In genomic region chr5:36733405-36733804, GRCm38 (mm10) we compare ENCODE assay signal across 27 mouse cellular contexts. TPM values are rescaled to one million over a fixed set of nuclear protein-coding genes. Genes with fewer than 3 reads are reported as not detected.
DNase-seq lines count a peak whose midpoint lies in the region; ATAC-seq lines count a peak whose summit lies in the region.
"Had no signal": no experiment of that assay in that cellular context is flagged by ENCODE, and none has a peak within 500 bp of the region (broad histone marks: within the 10 kb centered on the region; RNA-seq: fewer than 3 reads in every experiment).

No protein-coding gene starts in this region.

- peaks cover 33% of the 10 kb centered on the region for H3K27me3 ChIP-seq in liver, embryonic 12.5 days (replicated peaks)
- H3K27me3 ChIP-seq: forebrain, embryonic 15.5 days; Patski had no signal

- peak overlapping the region; percentile 62; the same call in 1 of the 2 replicates for H3K9ac ChIP-seq in liver, embryonic 12.5 days
- H3K9ac ChIP-seq: forebrain, embryonic 15.5 days; hindbrain, embryonic 14.5 days; midbrain, embryonic 13.5 days had no signal

- peak; percentile 0 for DNase-seq in kidney, adult 18-20 months
- DNase-seq in kidney, postnatal 14 days = no peak
- DNase-seq in urinary bladder, postnatal 25 days (ENCODE audit: low spot score) = no peak
- no peak for DNase-seq in frontal cortex, postnatal 25 days (ENCODE audit: low spot score in 2 of 2)
- DNase-seq: adrenal gland, postnatal 10 days; B cell, adult 2 months; cerebellum, adult 11 months; cerebellum, postnatal 10 days; gastrocnemius, postnatal 14 days; heart, adult 18-20 months; heart, postnatal 36 days; kidney, adult 2 months; lung, postnatal 10 days; right cerebral cortex, postnatal 14 days; thymus, adult 2 months had no signal

- peak overlapping the region; percentile 93 for H3K27ac ChIP-seq in liver, embryonic 12.5 days
- H3K27ac ChIP-seq: forebrain, embryonic 15.5 days; hindbrain, embryonic 14.5 days; kidney, postnatal 0 days; limb, embryonic 10.5 days; midbrain, embryonic 13.5 days; stomach, postnatal 0 days had no signal

- no peaks in the 10 kb centered on the region for H3K9me3 ChIP-seq in liver, embryonic 12.5 days (replicated peaks)
- H3K9me3 ChIP-seq: forebrain, embryonic 15.5 days; G1E; limb, embryonic 10.5 days; midbrain, embryonic 13.5 days had no signal

- H3K36me3 ChIP-seq in liver, embryonic 12.5 days = no peaks in the 10 kb centered on the region
- H3K36me3 ChIP-seq: forebrain, embryonic 15.5 days; G1E; limb, embryonic 10.5 days; midbrain, embryonic 13.5 days had no signal

- ATAC-seq in erythroblast, adult 5-6 weeks (replicated peaks; ENCODE audit: low FRiP score, poor library complexity, severe bottlenecking) = peak; percentile 47
- ATAC-seq in liver, embryonic 12.5 days = peak; percentile 70
- no peak for ATAC-seq in activated CD4-positive, CD25-positive, alpha-beta regulatory T cell, adult 4 months
- ATAC-seq: forebrain, embryonic 15.5 days; inflammation-experienced regulatory T-cells, adult 6 months; midbrain, embryonic 13.5 days; Patski had no signal

- WGBS in liver, embryonic 12.5 days (ENCODE audit: insufficient replicate concordance) = 48% methylated on average over 3 of the region's 3 CpGs

- peak overlapping the region; percentile 29; the same call in 1 of the 2 replicates for H3K4me3 ChIP-seq in liver, embryonic 12.5 days
- H3K4me3 ChIP-seq: forebrain, embryonic 15.5 days; limb, embryonic 10.5 days; midbrain, embryonic 13.5 days had no signal

- H3K4me2 ChIP-seq in liver, embryonic 12.5 days = peak overlapping the region; percentile 57
- H3K4me2 ChIP-seq: forebrain, embryonic 15.5 days; hindbrain, embryonic 14.5 days; midbrain, embryonic 13.5 days had no signal

- peaks cover 88% of the 10 kb centered on the region for H3K4me1 ChIP-seq in liver, embryonic 12.5 days
- H3K4me1 ChIP-seq: forebrain, embryonic 15.5 days; midbrain, embryonic 13.5 days had no signal

RNA-seq across cellular contexts. Expression of gene Bloc1s4, which starts 15.0 kb away (rescaled TPM):
- total RNA-seq in erythroblast, adult 5-6 weeks (2015; ENCODE audit: low replicate concordance) = 2.3 TPM in 2 replicates
- total RNA-seq in erythroblast, adult 5-6 weeks (2017; ENCODE audit: low replicate concordance) = 8.3 and 10.0 TPM in 2 replicates
- polyA plus RNA-seq in liver, embryonic 12.5 days (2016; fragmentation: Nextera tagmentation; extraction: Ambion mirVana) = 23.7 and 26.8 TPM in 2 replicates
- polyA plus RNA-seq in activated CD4-positive, CD25-positive, alpha-beta regulatory T cell, adult 4 months (2017; shearing (Covaris generic)) = 1 to 10 TPM in 1 of 2 experiments, under 1 TPM in 1; 0.95 to 1.6 TPM

RNA-seq across cellular contexts. Expression of gene D5Ertd579e, which starts 37.6 kb away (rescaled TPM):
- total RNA-seq in erythroblast, adult 5-6 weeks (2015; ENCODE audit: low replicate concordance) = 121 and 122 TPM in 2 replicates
- 221 and 226 TPM in 2 replicates for total RNA-seq in erythroblast, adult 5-6 weeks (2017; ENCODE audit: low replicate concordance)
- 28.2 and 28.5 TPM in 2 replicates for polyA plus RNA-seq in liver, embryonic 12.5 days (2016; fragmentation: Nextera tagmentation; extraction: Ambion mirVana)
- polyA plus RNA-seq in activated CD4-positive, CD25-positive, alpha-beta regulatory T cell, adult 4 months (2017; shearing (Covaris generic)) = 10 to 100 TPM; 23.3 to 24.1 TPM
